In the genomic region with DNA sequence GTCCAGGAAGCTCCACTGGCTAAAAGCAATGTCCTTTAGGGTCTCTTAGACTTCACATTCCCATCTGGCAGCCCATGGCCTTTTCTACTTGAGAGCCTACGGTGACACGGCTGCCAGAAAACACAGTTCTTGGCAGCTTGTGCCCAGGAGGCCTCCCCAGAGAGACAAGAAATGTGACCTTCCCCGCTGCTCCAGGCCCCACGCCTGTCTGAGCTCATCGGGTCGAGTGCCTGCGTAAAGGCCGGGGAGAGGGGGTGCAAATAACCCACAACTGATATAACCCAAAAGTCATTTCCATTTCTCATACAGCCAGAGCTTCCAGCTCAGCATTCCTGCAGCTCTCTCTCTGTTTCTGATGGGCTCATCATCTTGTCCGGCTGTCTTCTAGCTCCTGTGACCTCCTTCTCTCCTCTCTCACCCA, we compare ENCODE assay signal across 9 mouse cellular contexts. TPM values are rescaled to one million over a fixed set of nuclear protein-coding genes. Genes with fewer than 3 reads are reported as not detected.
DNase-seq lines count a peak whose midpoint lies in the region; ATAC-seq and TF ChIP-seq lines count a peak whose summit lies in the region.
"Had no signal": no experiment of that assay in that cellular context is flagged by ENCODE, and none has a peak within 500 bp of the region (broad histone marks: within the 10 kb centered on the region; RNA-seq: fewer than 3 reads in every experiment).

No protein-coding gene starts in this region.

- H3K4me2 ChIP-seq in hindbrain, postnatal 0 days (ENCODE audit: low read depth, low read length), result no peak overlapping the region

- no peak for ATAC-seq in hindbrain, postnatal 0 days

- TF ChIP-seq CTCF in C2C12 (IDR thresholded peaks at IDR 0.05; ENCODE audit: control insufficient read depth, insufficient read depth, insufficient read length), result no peak
- TF ChIP-seq CTCF in gastrocnemius, adult 2 months (IDR thresholded peaks at IDR 0.05), result no peak
- no peak for TF ChIP-seq CTCF in hindbrain, postnatal 0 days (IDR thresholded peaks at IDR 0.05; ENCODE audit: low read depth)

- H3K9ac ChIP-seq in hindbrain, postnatal 0 days (replicated peaks; ENCODE audit: low read length), result no peak overlapping the region

- 38% methylated on average over 9 of the region's 9 CpGs for WGBS in hindbrain, postnatal 0 days

- H3ac ChIP-seq in C2C12 (ENCODE audit: control insufficient read depth, insufficient read length, low read depth), result peak overlapping the region; percentile 43

- no peaks in the 10 kb centered on the region for H3K9me3 ChIP-seq in hindbrain, postnatal 0 days (ENCODE audit: low read length)

- no peaks in the 10 kb centered on the region for H3K79me2 ChIP-seq in C2C12 (ENCODE audit: control insufficient read depth, insufficient read depth)

- H3K79me3 ChIP-seq in C2C12 (ENCODE audit: low read depth), result no peaks in the 10 kb centered on the region

- peak overlapping the region; percentile 95 for H3K27ac ChIP-seq in gastrocnemius, adult 2 months
- H3K27ac ChIP-seq in hindbrain, postnatal 0 days, result peak overlapping the region; percentile 21; the same call in 1 of the 2 replicates
- H3K27ac ChIP-seq: kidney, postnatal 0 days had no signal

- H3K4me1 ChIP-seq in hindbrain, postnatal 0 days (ENCODE audit: insufficient read depth, low read length), result peaks cover 17% of the 10 kb centered on the region

- intact Hi-C loops in gastrocnemius, adult 2 months (cut with DNase I), result loop anchor here (1.0 kb wide), 1 partner anchor 14 kb away; a partner anchor contains a TSS

- peak; percentile 59 to 69 for DNase-seq in cerebellum, postnatal 10 days
- DNase-seq in cerebellum, postnatal 4 days (ENCODE audit: low spot score in 2 of 2), result no peak
- DNase-seq in gastrocnemius, adult 2 months, result peak; percentile 88
- DNase-seq in hindbrain, postnatal 0 days (ENCODE audit: low spot score), result peak; percentile 43
- DNase-seq in frontal cortex, postnatal 36 days (ENCODE audit: low spot score in 2 of 2), result no peak
- DNase-seq in layer of hippocampus, adult 8-10 months (ENCODE audit: low spot score in 2 of 2), result no peak
- no peak for DNase-seq in ovary, postnatal 14 days (ENCODE audit: low spot score)

- no peak overlapping the region for H3K4me3 ChIP-seq in C2C12 (ENCODE audit: insufficient read depth, poor library complexity, severe bottlenecking)
- H3K4me3 ChIP-seq in gastrocnemius, adult 2 months, result peak overlapping the region; percentile 56
- H3K4me3 ChIP-seq in hindbrain, postnatal 0 days (ENCODE audit: low read length), result no peak overlapping the region

- no peaks in the 10 kb centered on the region for H3K36me3 ChIP-seq in C2C12 (ENCODE audit: control insufficient read depth, insufficient read depth)
- H3K36me3 ChIP-seq in hindbrain, postnatal 0 days (ENCODE audit: insufficient read depth, low read length), result no peaks in the 10 kb centered on the region

- no peaks in the 10 kb centered on the region for H3K27me3 ChIP-seq in C2C12 (ENCODE audit: control insufficient read depth, insufficient read depth, insufficient read length)
- H3K27me3 ChIP-seq in hindbrain, postnatal 0 days (ENCODE audit: insufficient read depth, low read length), result no peaks in the 10 kb centered on the region

TF ChIP-seq in C2C12, 6 proteins besides CTCF, POLR2A, EP300 and RAD21:
- TF ChIP-seq MYOG (IDR thresholded peaks at IDR 0.05; ENCODE audit: control insufficient read depth, extremely low read depth, insufficient read length) (no peak), FOSL1 (IDR thresholded peaks at IDR 0.05; ENCODE audit: insufficient read depth, low read length, poor library complexity, severe bottlenecking) (no peak), MYOD1 (IDR thresholded peaks at IDR 0.05; ENCODE audit: control insufficient read depth, insufficient read length, low read depth) (no peak), USF1 (IDR thresholded peaks at IDR 0.05; ENCODE audit: low read depth) (no peak), MAX (IDR thresholded peaks at IDR 0.05) (no peak), CEBPB (IDR thresholded peaks at IDR 0.05; ENCODE audit: low read depth) (no peak)

RNA-seq across cellular contexts. Expression of a gene that starts 13.8 kb away (rescaled TPM):
- 0.08 TPM for polyA plus RNA-seq in C2C12 (2012; fragmentation: generic; extraction: Trizol)
- total RNA-seq in gastrocnemius, adult 2 months (2021), result 10 to 100 TPM; 30.9 to 84.2 TPM
- total RNA-seq in hindbrain, postnatal 0 days (2014; rRNA removed), result 0.47 TPM in 1 of 2 replicates, not detected in the other
- 0.31 and 0.37 TPM in 2 replicates for polyA plus RNA-seq in hindbrain, postnatal 0 days (2015; fragmentation: Nextera tagmentation; extraction: Ambion mirVana)
- 1 to 10 TPM in 2 of 4 experiments, under 1 TPM in 2; 0.27 to 3.7 (median 2.0) TPM for total RNA-seq in layer of hippocampus, adult 8-10 months (2022)

RNA-seq across cellular contexts. Expression of a gene that starts 20.1 kb away (rescaled TPM):
- 630 TPM for polyA plus RNA-seq in C2C12 (2012; fragmentation: generic; extraction: Trizol)
- total RNA-seq in gastrocnemius, adult 2 months (2021), result 100 to 1,000 TPM; 405 to 424 TPM
- 230 and 283 TPM in 2 replicates for total RNA-seq in hindbrain, postnatal 0 days (2014; rRNA removed)
- polyA plus RNA-seq in hindbrain, postnatal 0 days (2015; fragmentation: Nextera tagmentation; extraction: Ambion mirVana), result 427 and 445 TPM in 2 replicates
- 100 to 1,000 TPM; 185 to 220 (median 203) TPM for total RNA-seq in layer of hippocampus, adult 8-10 months (2022)

RNA-seq across cellular contexts. Expression of a gene that starts 50.5 kb away (rescaled TPM):
- polyA plus RNA-seq in C2C12 (2012; fragmentation: generic; extraction: Trizol), result 45.9 TPM
- total RNA-seq in gastrocnemius, adult 2 months (2021), result 10 to 100 TPM; 22.4 to 23.9 TPM
- total RNA-seq in hindbrain, postnatal 0 days (2014; rRNA removed), result 100 and 112 TPM in 2 replicates
- polyA plus RNA-seq in hindbrain, postnatal 0 days (2015; fragmentation: Nextera tagmentation; extraction: Ambion mirVana), result 17.5 and 18.4 TPM in 2 replicates
- total RNA-seq in layer of hippocampus, adult 8-10 months (2022), result 10 to 100 TPM; 41.9 to 48.4 (median 43.0) TPM

Comparison
In these comparisons a context has a peak if more than half of its experiments do, and no peak if none do; other contexts are left out.
1. DNase-seq: peak in cerebellum, postnatal 10 days (2 of 2), gastrocnemius, adult 2 months (single experiment) and hindbrain, postnatal 0 days (single experiment); none in cerebellum, postnatal 4 days (0 of 2), frontal cortex, postnatal 36 days (0 of 2), layer of hippocampus, adult 8-10 months (0 of 2) and ovary, postnatal 14 days (single experiment).
2. RNA of a gene that starts 13.8 kb away (total RNA-seq): 30.9 to 84.2 TPM in gastrocnemius, adult 2 months; 0.27 to 3.7 TPM in layer of hippocampus, adult 8-10 months and 0.47 TPM in hindbrain, postnatal 0 days; every median in the first group is over 4 times any median in the second.